Mouse (Mus musculus) bone marrow macrophage, adult 2 months (primary cell): ENCODE data around the gene Rpl9-ps6.

Experiments used
- CTCF ChIP-seq: IDR thresholded peaks from 2 replicates; pipeline ENCODE4 v1.5.1; 2012; ENCODE audit warnings: low read depth, mild to moderate bottlenecking, low read length, moderate library complexity
- POLR2A ChIP-seq: IDR thresholded peaks from 2 replicates; pipeline ENCODE4 v1.6.1; 2012; ENCODE audit warnings: mild to moderate bottlenecking, low read depth, low read length, borderline replicate concordance

DNA sequence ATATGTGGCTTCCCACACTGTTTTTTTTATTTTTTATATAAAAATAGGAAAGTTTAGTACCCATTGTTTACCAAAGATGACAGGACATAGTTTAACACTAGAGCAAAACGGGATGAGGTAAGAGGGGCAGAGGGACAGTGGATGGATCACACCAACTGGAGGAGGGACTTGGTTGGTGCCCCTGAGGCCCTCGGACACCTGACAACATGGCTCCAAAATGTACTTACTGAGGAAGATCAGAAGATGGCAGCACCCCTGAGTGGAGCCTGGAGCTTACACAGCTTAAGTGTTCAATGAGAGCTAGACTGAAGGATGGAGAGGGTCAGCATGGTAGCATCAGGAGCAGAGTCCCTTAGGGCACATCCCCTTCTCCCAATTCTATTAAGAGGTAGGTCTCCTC is 27.0 kb downstream of the Rpl9-ps6 start:
- TF ChIP-seq CTCF = no peak
- TF ChIP-seq POLR2A = no peak
